Mouse (Mus musculus): Measurements from ENCODE around the gene 4930404N11Rik. TPM values are rescaled to one million over a fixed set of nuclear protein-coding genes. Genes with fewer than 3 reads are reported as not detected.

The 4930404N11Rik gene
- polyA plus RNA-seq, 1 experiment from 2014 or later: 2.3 TPM

- Histone ChIP-seq H3K36me3 (replicated peaks) (peaks cover 55% of the 10 kb centered on the region), H3K4me1 (replicated peaks) (peaks cover 57% of the 10 kb centered on the region)
Observed at GRCm38 (mm10) chr10:81323791-81324530, 41.7 kb downstream of the 4930404N11Rik start.

GRCm38 (mm10) chr10:81323141-81323775 is 42.4 kb downstream of the 4930404N11Rik start:
- Histone ChIP-seq H3K9me3 (replicated peaks) (no peaks in the 10 kb centered on the region), H3K27me3 (no peaks in the 10 kb centered on the region), H3K9ac (no peak overlapping the region), H3K4me1 (replicated peaks) (peaks cover 57% of the 10 kb centered on the region), H3K4me3 (replicated peaks) (0 out of 2 replicates have a peak overlapping the region, but pooled peaks have one; percentile 94), H3K27ac (replicated peaks) (no peak overlapping the region), H3K36me3 (replicated peaks) (peaks cover 57% of the 10 kb centered on the region), H3K4me2 (no peak overlapping the region)
- no peak for ATAC-seq (ENCODE audit: insufficient read depth)
- 89% methylated on average over 23 of the region's 23 CpGs for WGBS (ENCODE audit: insufficient replicate concordance)

More at GRCm38 (mm10) chr10:81323791-81324530, 41.7 kb downstream of the 4930404N11Rik start:
- H3K27ac ChIP-seq (replicated peaks): no peak overlapping the region
- WGBS (ENCODE audit: insufficient replicate concordance): 91% methylated on average over 18 of the region's 18 CpGs
- ATAC-seq (ENCODE audit: insufficient read depth): no peak
- no peak overlapping the region for H3K9ac ChIP-seq
- H3K4me3 ChIP-seq (replicated peaks): no peak overlapping the region
- no peaks in the 10 kb centered on the region for H3K27me3 ChIP-seq
- H3K9me3 ChIP-seq (replicated peaks): no peaks in the 10 kb centered on the region
- H3K4me2 ChIP-seq: no peak overlapping the region

GRCm38 (mm10) chr10:81322444-81322843 is 43.2 kb downstream of the 4930404N11Rik start:
- Histone ChIP-seq H3K4me1 (replicated peaks) (peaks cover 57% of the 10 kb centered on the region), H3K4me2 (peak overlapping the region; percentile 87), H3K9ac (peak overlapping the region; percentile 95), H3K27me3 (no peaks in the 10 kb centered on the region), H3K9me3 (replicated peaks) (no peaks in the 10 kb centered on the region), H3K4me3 (replicated peaks) (peak overlapping the region; percentile 94), H3K36me3 (replicated peaks) (peaks cover 64% of the 10 kb centered on the region), H3K27ac (replicated peaks) (0 out of 2 replicates have a peak overlapping the region, but pooled peaks have one; percentile 92)
- 91% methylated on average over 27 of the region's 27 CpGs for WGBS (ENCODE audit: insufficient replicate concordance)
- no peak for ATAC-seq (ENCODE audit: insufficient read depth)

GRCm38 (mm10) chr10:81321436-81321835 is 44.2 kb downstream of the 4930404N11Rik start:
- peak; percentile 1; the same call in 1 of the 2 replicates for ATAC-seq (ENCODE audit: insufficient read depth)
- Histone ChIP-seq H3K27ac (replicated peaks) (peak overlapping the region; percentile 92), H3K9ac (peak overlapping the region; percentile 95), H3K4me2 (peak overlapping the region; percentile 87), H3K4me3 (replicated peaks) (peak overlapping the region; percentile 94), H3K36me3 (replicated peaks) (peaks cover 55% of the 10 kb centered on the region), H3K27me3 (no peaks in the 10 kb centered on the region), H3K9me3 (replicated peaks) (no peaks in the 10 kb centered on the region), H3K4me1 (replicated peaks) (peaks cover 57% of the 10 kb centered on the region)
- WGBS (ENCODE audit: insufficient replicate concordance): 2% methylated on average over 20 of the region's 20 CpGs

DNA sequence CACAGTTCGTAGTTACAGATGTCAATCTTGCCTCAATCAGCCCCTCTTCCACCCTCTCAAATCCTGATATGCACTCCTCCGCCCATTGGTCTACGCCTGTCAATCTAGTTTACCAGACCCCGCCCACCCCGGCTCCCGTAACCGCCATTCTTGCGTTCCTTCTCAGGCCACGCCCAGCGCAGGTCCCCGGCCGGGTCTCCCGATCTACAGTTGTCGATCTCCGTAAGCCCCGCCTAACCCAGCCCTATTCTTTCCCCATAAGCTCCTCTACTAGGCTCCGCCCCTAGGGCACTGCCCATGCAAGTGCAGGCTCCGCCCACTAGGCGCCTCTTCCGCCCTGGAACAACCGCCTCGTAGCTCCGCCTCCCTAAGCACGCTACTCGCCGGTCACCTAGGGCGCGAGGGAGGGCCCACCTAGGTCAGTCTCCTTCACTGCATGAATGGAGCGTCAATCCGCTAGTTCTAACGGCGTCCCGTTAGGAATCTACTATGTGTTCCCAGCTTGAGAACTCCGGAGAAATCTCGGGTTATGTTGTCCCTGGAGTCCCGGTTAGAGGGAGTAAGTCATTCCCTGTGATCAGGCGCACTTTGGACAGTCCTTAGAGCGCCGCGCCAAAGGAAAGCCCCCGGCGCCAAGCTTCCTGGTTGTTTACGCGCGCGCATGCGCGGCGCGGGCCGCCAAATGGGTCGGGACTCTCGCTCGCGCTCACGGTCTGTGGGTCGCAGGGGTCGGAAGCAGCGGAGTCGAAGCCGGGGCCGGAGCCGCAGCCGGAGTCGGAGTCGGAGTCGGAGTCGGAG is 44.9 kb downstream of the 4930404N11Rik start, which contains the start of gene Cactin:
Gene Cactin, plus strand, starts transcription at position 554 of the 798 bp plus-strand sequence.
- WGBS (ENCODE audit: insufficient replicate concordance): under 1% methylated on average over 68 of the region's 68 CpGs
- Histone ChIP-seq H3K4me3 (replicated peaks) (peak within 1 kb of the TSS; percentile 94), H3K4me1 (replicated peaks) (peaks cover 61% of the 10 kb centered on the region), H3K36me3 (replicated peaks) (peaks cover 54% of the 10 kb centered on the region), H3K9me3 (replicated peaks) (no peaks in the 10 kb centered on the region), H3K4me2 (peak within 1 kb of the TSS; percentile 87), H3K27ac (replicated peaks) (peak within 1 kb of the TSS; percentile 92), H3K27me3 (no peaks in the 10 kb centered on the region), H3K9ac (peak within 1 kb of the TSS; percentile 95)
- peak; percentile 85 for ATAC-seq (ENCODE audit: insufficient read depth)

DNA sequence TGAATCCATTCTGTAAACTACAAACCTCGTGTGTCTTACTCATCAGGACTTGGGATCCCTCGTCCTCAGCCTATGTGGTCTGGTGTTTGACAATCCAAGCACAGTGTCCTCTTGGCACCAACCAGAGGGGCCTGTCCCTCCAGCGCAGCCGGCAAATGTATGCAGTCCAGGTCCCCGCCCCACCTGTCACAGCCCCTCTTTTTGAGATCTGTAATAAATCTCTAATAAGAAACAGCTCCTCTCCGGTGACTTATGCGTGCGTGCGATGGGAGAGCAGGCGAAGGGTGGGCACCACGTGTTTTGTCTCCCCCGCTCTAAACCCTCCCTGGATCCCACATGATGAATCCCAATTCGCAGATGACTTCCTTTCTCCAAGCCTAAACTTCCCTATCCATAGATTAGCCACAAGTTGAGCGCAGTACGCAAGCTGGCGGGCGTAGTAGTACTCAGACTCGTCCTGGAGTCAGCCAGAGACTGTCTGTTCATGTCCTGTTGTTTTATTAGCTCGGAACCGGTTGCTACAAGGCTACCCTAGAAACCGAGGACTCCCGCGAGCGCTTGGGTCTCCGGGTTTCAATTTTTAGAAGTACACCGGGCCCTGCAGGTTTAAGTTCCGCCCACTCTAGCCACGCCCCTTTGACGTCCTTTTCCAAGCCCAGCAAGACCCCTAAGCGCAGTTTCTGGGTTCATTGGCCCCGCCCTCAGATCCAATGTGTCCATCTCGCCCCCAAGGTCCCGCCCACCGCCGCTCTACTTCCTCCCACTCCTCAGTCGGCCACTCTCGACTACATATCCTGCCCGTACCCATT is 45.7 kb downstream of the 4930404N11Rik start:
- Histone ChIP-seq H3K27me3 (no peaks in the 10 kb centered on the region), H3K9ac (peak overlapping the region; percentile 52), H3K27ac (replicated peaks) (peak overlapping the region; percentile 92), H3K36me3 (replicated peaks) (peaks cover 53% of the 10 kb centered on the region), H3K4me1 (replicated peaks) (peaks cover 63% of the 10 kb centered on the region), H3K4me3 (replicated peaks) (peak overlapping the region; percentile 94), H3K4me2 (peak overlapping the region; percentile 87), H3K9me3 (replicated peaks) (no peaks in the 10 kb centered on the region)
- no peak for ATAC-seq (ENCODE audit: insufficient read depth)
- 1% methylated on average over 38 of the region's 38 CpGs for WGBS (ENCODE audit: insufficient replicate concordance)

DNA sequence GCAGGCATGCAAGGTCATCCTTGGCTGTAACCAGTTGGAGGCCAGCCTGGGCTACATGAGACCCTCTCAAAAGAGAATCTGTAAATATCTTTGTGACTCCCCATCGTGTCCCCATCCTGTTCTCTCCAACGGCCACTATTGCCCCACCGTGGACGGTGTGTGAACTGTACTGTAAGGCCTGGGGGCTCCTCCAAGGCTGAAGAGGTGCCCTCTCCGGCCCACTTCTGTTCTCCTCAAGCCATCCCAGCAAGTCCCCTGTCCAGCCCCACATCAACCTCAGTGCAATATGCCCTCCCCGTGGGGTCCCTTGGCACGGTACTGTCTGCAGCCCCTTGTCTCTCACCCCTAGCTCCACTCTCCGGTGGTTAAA is 46.3 kb downstream of the 4930404N11Rik start:
- whole genome bisulfite sequencing (ENCODE audit: insufficient replicate concordance): 26% methylated on average over 8 of the region's 8 CpGs
- Histone ChIP-seq H3K36me3 (replicated peaks) (peaks cover 53% of the 10 kb centered on the region), H3K27ac (replicated peaks) (peak overlapping the region; percentile 92)

DNA sequence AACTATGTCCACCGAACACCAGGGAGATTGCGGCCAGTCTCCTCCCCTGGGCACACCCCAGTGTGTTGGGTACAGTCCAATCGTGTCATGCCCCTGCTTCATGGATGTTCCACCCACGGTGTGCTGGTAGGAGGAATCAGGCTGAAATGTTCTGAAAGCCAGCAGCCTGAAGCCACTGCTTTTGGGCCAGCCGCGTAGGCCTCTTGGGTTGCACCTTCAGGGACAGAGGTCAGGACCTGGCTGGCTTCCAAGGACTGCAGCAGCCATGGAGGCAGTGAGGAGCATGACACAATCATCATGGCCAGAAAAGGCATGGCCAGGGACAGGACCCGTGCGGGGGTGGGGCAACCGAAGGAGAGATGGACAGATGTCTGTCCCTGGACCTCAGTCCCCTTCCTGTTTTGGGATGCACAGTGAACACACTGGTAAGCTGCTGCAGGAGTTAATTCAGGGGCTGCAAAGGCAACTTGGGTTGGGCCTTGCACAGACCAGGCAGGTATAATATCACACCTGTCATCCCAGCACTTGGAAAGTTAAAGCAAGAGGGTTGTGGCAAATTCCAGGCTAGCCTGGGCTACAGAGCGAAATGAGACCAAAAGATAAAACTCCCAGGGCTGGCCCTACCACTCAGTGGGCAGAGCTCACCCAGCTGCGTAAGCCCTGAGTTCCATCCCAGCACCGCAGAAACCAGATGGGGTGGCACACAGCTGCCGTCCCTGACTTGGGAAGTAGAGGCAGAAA is 46.9 kb downstream of the 4930404N11Rik start:
- ATAC-seq (ENCODE audit: insufficient read depth): no peak
- WGBS (ENCODE audit: insufficient replicate concordance): 79% methylated on average over 13 of the region's 13 CpGs
- H3K4me2 ChIP-seq: peak overlapping the region; percentile 87

More for the DNA sequence above, 46.3 kb downstream of the 4930404N11Rik start:
- Histone ChIP-seq H3K4me1 (replicated peaks) (peaks cover 63% of the 10 kb centered on the region), H3K9ac (peak overlapping the region; percentile 52), H3K4me3 (replicated peaks) (peak overlapping the region; percentile 94), H3K4me2 (peak overlapping the region; percentile 87), H3K9me3 (replicated peaks) (no peaks in the 10 kb centered on the region), H3K27me3 (no peaks in the 10 kb centered on the region)
- ATAC-seq (ENCODE audit: insufficient read depth): no peak

GRCm38 (mm10) chr10:81317273-81317672 is 48.3 kb downstream of the 4930404N11Rik start:
- peak overlapping the region; percentile 49; the same call in 1 of the 2 replicates for H3K9ac ChIP-seq
- no peaks in the 10 kb centered on the region for H3K27me3 ChIP-seq
- peak overlapping the region; percentile 68 for H3K4me2 ChIP-seq
- no peak overlapping the region for H3K27ac ChIP-seq (replicated peaks)
- 27% methylated on average over 20 of the region's 20 CpGs for WGBS (ENCODE audit: insufficient replicate concordance)
- H3K36me3 ChIP-seq (replicated peaks): peaks cover 53% of the 10 kb centered on the region
- no peak for ATAC-seq (ENCODE audit: insufficient read depth)
- no peaks in the 10 kb centered on the region for H3K9me3 ChIP-seq (replicated peaks)
- H3K4me3 ChIP-seq (replicated peaks): peak overlapping the region; percentile 33; the same call in 1 of the 2 replicates
- peaks cover 54% of the 10 kb centered on the region for H3K4me1 ChIP-seq (replicated peaks)

More for the DNA sequence above, 46.9 kb downstream of the 4930404N11Rik start:
- Histone ChIP-seq H3K27me3 (no peaks in the 10 kb centered on the region), H3K4me3 (replicated peaks) (no peak overlapping the region), H3K9me3 (replicated peaks) (no peaks in the 10 kb centered on the region), H3K36me3 (replicated peaks) (peaks cover 53% of the 10 kb centered on the region), H3K4me1 (replicated peaks) (peaks cover 63% of the 10 kb centered on the region), H3K27ac (replicated peaks) (peak overlapping the region; percentile 92), H3K9ac (no peak overlapping the region)
